Mouse (Mus musculus) hindbrain, postnatal 0 days (tissue): ENCODE data around the gene Car2. TPM values are rescaled to one million over a fixed set of nuclear protein-coding genes. Genes with fewer than 3 reads are reported as not detected.

Source experiments
- ATAC-seq: fragments of 200-750 bp; cut with Nextera tagmentation; 2 replicates; pipeline ENCODE4 v1.8.0; 2017; ENCODE audit warnings: mild to moderate bottlenecking, moderate TSS enrichment, moderate library complexity
- DNase-seq: peaks from one replicate; pipeline ENCODE4 v3.0.0-alpha.2; 2015; ENCODE audit warnings: low spot score
- H3K27ac ChIP-seq: fragments of 300-500 bp; sonication (generic); 2 replicates; pipeline ENCODE4 v1.5.1; 2014; ENCODE audit warnings: mild to moderate bottlenecking
- H3K27me3 ChIP-seq: fragments of 300-500 bp; sonication (generic); 2 replicates; pipeline ENCODE4 v1.6.1; 2014; ENCODE audit warnings: low read length, mixed read lengths; ENCODE audit not compliant: insufficient read depth
- H3K36me3 ChIP-seq: fragments of 300-500 bp; sonication (generic); 2 replicates; pipeline ENCODE4 v1.6.1; 2014; ENCODE audit warnings: low read length, mixed read lengths; ENCODE audit not compliant: insufficient read depth
- H3K4me1 ChIP-seq: fragments of 300-500 bp; sonication (generic); 2 replicates; pipeline ENCODE4 v1.6.1; 2014; ENCODE audit warnings: antibody characterized with exemption, low read length, mixed read lengths; ENCODE audit not compliant: insufficient read depth
- H3K4me2 ChIP-seq: fragments of 300-500 bp; sonication (generic); 2 replicates; pipeline ENCODE4 v1.6.1; 2014; ENCODE audit warnings: low read depth, mild to moderate bottlenecking, low read length, moderate library complexity, mixed read lengths
- H3K4me3 ChIP-seq: fragments of 300-500 bp; sonication (generic); 2 replicates; pipeline ENCODE4 v1.5.1; 2014; ENCODE audit warnings: low read length
- H3K9ac ChIP-seq: fragments of 300-500 bp; sonication (generic); replicated peaks from 2 replicates; pipeline ENCODE4 v1.6.1; 2014; ENCODE audit warnings: mild to moderate bottlenecking, low read length, moderate library complexity, mixed read lengths
- H3K9me3 ChIP-seq: fragments of 300-500 bp; sonication (generic); 2 replicates; pipeline ENCODE4 v1.6.1; 2016; ENCODE audit warnings: low read length, mixed read lengths
- CTCF ChIP-seq: IDR thresholded peaks from 2 replicates; pipeline ENCODE4 v1.5.1; 2016; ENCODE audit warnings: antibody characterized with exemption, control low read depth, low read depth
- WGBS: fragments of 180-500 bp; shearing (Covaris S2); extraction: QIAGEN DNeasy Blood & Tissue Kit; methylation state at CpG from one replicate; pipeline ENCODE4 v1.1.7; 2014; 5-methylcytosine and 5-hydroxymethylcytosine counted together
- polyA plus RNA-seq: library from polyadenylated mRNA; unstranded; fragments of >200 nt; fragmentation: Nextera tagmentation; extraction: Ambion mirVana; gene quantifications from 2 replicates; pipeline ENCODE4 v1.2.1, GENCODE M21; 2015
- total RNA-seq: library from RNA; depleted of rRNA; stranded (reverse); fragments of >200 nt; gene quantifications from 2 replicates; pipeline ENCODE4 v1.2.3, GENCODE M21; 2014

Gene Car2
- total and polyA plus RNA-seq, 2 experiments from 2014 or later: 79.6 to 89.4 TPM

GRCm38 (mm10) chr3:14895333-14895732 lies 9.3 kb downstream of the Car2 start:
- TF ChIP-seq CTCF: no peak
- Histone ChIP-seq H3K4me2 (no peak overlapping the region), H3K4me1 (no peaks in the 10 kb centered on the region), H3K4me3 (no peak overlapping the region), H3K27me3 (no peaks in the 10 kb centered on the region), H3K9me3 (no peaks in the 10 kb centered on the region), H3K36me3 (0 out of 2 replicates have a peak, but pooled peaks cover 3% of the 10 kb centered on the region), H3K27ac (no peak overlapping the region), H3K9ac (no peak overlapping the region)
- ATAC-seq: no peak
- DNase-seq: no peak
- 95% methylated on average over 3 of the region's 3 CpGs for WGBS

- no peak overlapping the region for H3K4me2 ChIP-seq
- H3K9me3 ChIP-seq: no peaks in the 10 kb centered on the region
- no peaks in the 10 kb centered on the region for H3K27me3 ChIP-seq
- no peak for TF ChIP-seq CTCF
- no peak for ATAC-seq
- no peak overlapping the region for H3K27ac ChIP-seq
- no peak overlapping the region for H3K4me3 ChIP-seq
- H3K9ac ChIP-seq: no peak overlapping the region
- no peak for DNase-seq
- 84% methylated on average over 6 of the region's 6 CpGs for WGBS
- peaks cover 3% of the 10 kb centered on the region; the same call in 1 of the 2 replicates for H3K36me3 ChIP-seq
- no peaks in the 10 kb centered on the region for H3K4me1 ChIP-seq
These were observed 11.7 kb downstream of the Car2 start for GRCm38 (mm10) chr3:14897770-14898169.

GRCm38 (mm10) chr3:14903380-14903779 lies 17.3 kb downstream of the Car2 start:
- DNase-seq: no peak
- no peak for TF ChIP-seq CTCF
- no peak overlapping the region for H3K9ac ChIP-seq
- H3K4me3 ChIP-seq: no peak overlapping the region
- no peaks in the 10 kb centered on the region for H3K27me3 ChIP-seq
- H3K27ac ChIP-seq: no peak overlapping the region
- no peak for ATAC-seq
- H3K4me2 ChIP-seq: no peak overlapping the region
- H3K9me3 ChIP-seq: no peaks in the 10 kb centered on the region
- H3K4me1 ChIP-seq: no peaks in the 10 kb centered on the region
- WGBS: 97% methylated on average over 3 of the region's 3 CpGs
- H3K36me3 ChIP-seq: peaks cover 3% of the 10 kb centered on the region; the same call in 1 of the 2 replicates

- no peak overlapping the region for H3K4me2 ChIP-seq
- peaks cover 3% of the 10 kb centered on the region; the same call in 1 of the 2 replicates for H3K36me3 ChIP-seq
- H3K9me3 ChIP-seq: no peaks in the 10 kb centered on the region
- WGBS: 89% methylated on average over 3 of the region's 3 CpGs
- no peaks in the 10 kb centered on the region for H3K4me1 ChIP-seq
- no peak for DNase-seq
- H3K27ac ChIP-seq: no peak overlapping the region
- ATAC-seq: no peak
- H3K4me3 ChIP-seq: no peak overlapping the region
- no peaks in the 10 kb centered on the region for H3K27me3 ChIP-seq
- TF ChIP-seq CTCF: no peak
- no peak overlapping the region for H3K9ac ChIP-seq
These were observed 18.1 kb downstream of the Car2 start for GRCm38 (mm10) chr3:14904165-14904564.

- H3K9ac ChIP-seq: no peak overlapping the region
- no peaks in the 10 kb centered on the region for H3K36me3 ChIP-seq
- H3K27me3 ChIP-seq: no peaks in the 10 kb centered on the region
- no peak for TF ChIP-seq CTCF
- no peak overlapping the region for H3K4me2 ChIP-seq
- DNase-seq (no peak), ATAC-seq (no peak)
- WGBS: 20% methylated on average over 1 of the region's 1 CpGs
- H3K9me3 ChIP-seq: no peaks in the 10 kb centered on the region
- H3K27ac ChIP-seq: no peak overlapping the region
- H3K4me3 ChIP-seq: no peak overlapping the region
- H3K4me1 ChIP-seq: no peaks in the 10 kb centered on the region
These were observed 21.2 kb downstream of the Car2 start for GRCm38 (mm10) chr3:14907271-14907670.

- Histone ChIP-seq H3K4me3 (no peak overlapping the region), H3K4me1 (no peaks in the 10 kb centered on the region), H3K9ac (no peak overlapping the region), H3K27ac (no peak overlapping the region), H3K9me3 (no peaks in the 10 kb centered on the region), H3K27me3 (no peaks in the 10 kb centered on the region), H3K36me3 (no peaks in the 10 kb centered on the region), H3K4me2 (no peak overlapping the region)
- WGBS: 91% methylated on average over 4 of the region's 4 CpGs
- DNase-seq (no peak), ATAC-seq (no peak)
- TF ChIP-seq CTCF: no peak
These were observed 26.0 kb downstream of the Car2 start for GRCm38 (mm10) chr3:14911992-14912582.

- Histone ChIP-seq H3K9me3 (no peaks in the 10 kb centered on the region), H3K9ac (no peak overlapping the region), H3K4me1 (no peaks in the 10 kb centered on the region), H3K4me3 (no peak overlapping the region), H3K27ac (no peak overlapping the region), H3K4me2 (no peak overlapping the region), H3K27me3 (no peaks in the 10 kb centered on the region), H3K36me3 (no peaks in the 10 kb centered on the region)
- WGBS: 88% methylated on average over 4 of the region's 4 CpGs
- no peak for DNase-seq
- no peak for ATAC-seq
- TF ChIP-seq CTCF: no peak
These were observed 27.7 kb downstream of the Car2 start for GRCm38 (mm10) chr3:14913774-14914173.
